In the genomic region with DNA sequence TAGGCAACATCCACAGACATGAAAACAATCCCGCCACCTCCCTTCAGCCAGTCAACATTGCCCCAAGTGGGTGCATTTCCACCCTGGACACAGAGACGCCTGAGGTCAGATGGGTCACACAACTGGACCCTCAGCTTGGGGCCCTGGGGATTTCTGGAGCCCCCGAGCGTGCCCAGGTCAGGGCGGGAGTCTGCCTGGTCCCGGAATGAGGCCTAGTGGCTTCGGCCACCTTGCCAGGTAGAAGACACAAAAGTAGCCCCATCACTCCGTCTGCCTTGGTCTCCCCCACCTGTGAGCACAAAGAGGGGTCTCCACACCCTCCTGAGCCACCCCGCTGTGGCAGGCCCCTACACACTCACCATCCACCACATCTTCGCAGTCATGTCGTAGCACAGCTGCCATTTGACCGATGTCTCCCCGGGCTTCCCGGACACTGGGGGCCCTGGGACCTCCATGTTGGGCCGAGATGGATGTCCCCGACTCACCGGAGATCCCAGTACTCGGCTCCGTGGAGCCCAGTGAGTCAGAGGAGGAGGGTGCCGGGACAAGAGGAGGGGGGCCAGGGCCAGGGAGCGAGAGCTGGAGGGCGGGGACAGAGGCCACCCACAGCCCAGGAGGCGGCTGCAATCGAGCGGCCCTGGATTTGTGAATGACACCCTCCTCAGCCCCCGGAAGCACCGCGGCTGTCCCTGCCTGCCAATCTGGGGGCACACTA, we compare ENCODE assay signal across 8 mouse cellular contexts. TPM values are rescaled to one million over a fixed set of nuclear protein-coding genes. Genes with fewer than 3 reads are reported as not detected.
A peak's percentile ranks its signal among the peaks of the same experiment; 100 is the strongest.
DNase-seq lines count a peak whose midpoint lies in the region; ATAC-seq lines count a peak whose summit lies in the region.

Nfic (minus strand) TSS at position 455 of the 715 bp plus-strand sequence.

- H3K9ac ChIP-seq in forebrain, embryonic 11.5 days (ENCODE audit: low read length) = no peak within 1 kb of the TSS
- no peak within 1 kb of the TSS for H3K9ac ChIP-seq in heart, embryonic 12.5 days
- H3K9ac ChIP-seq in neural tube, embryonic 14.5 days (replicated peaks; ENCODE audit: low read depth, low read length) = no peak within 1 kb of the TSS

- 60% methylated on average over 28 of the region's 28 CpGs for WGBS in forebrain, embryonic 11.5 days
- 69% methylated on average over 28 of the region's 28 CpGs for WGBS in forebrain, embryonic 10.5 days
- 58% methylated on average over 28 of the region's 28 CpGs for WGBS in heart, embryonic 12.5 days
- WGBS in neural tube, embryonic 14.5 days = 64% methylated on average over 27 of the region's 28 CpGs

- H3K36me3 ChIP-seq in forebrain, embryonic 11.5 days (ENCODE audit: control insufficient read depth, insufficient read depth, low read length) = no peaks in the 10 kb centered on the region
- H3K36me3 ChIP-seq in forebrain, embryonic 10.5 days (replicated peaks) = no peaks in the 10 kb centered on the region
- no peaks in the 10 kb centered on the region for H3K36me3 ChIP-seq in heart, embryonic 12.5 days
- no peaks in the 10 kb centered on the region for H3K36me3 ChIP-seq in neural tube, embryonic 14.5 days (ENCODE audit: control insufficient read depth, insufficient read depth, low read length)

- H3K27me3 ChIP-seq in forebrain, embryonic 11.5 days (ENCODE audit: control insufficient read depth, insufficient read depth, low read length) = peaks cover 62% of the 10 kb centered on the region
- peaks cover 100% of the 10 kb centered on the region for H3K27me3 ChIP-seq in forebrain, embryonic 10.5 days (ENCODE audit: poor library complexity, severe bottlenecking)
- H3K27me3 ChIP-seq in heart, embryonic 12.5 days (replicated peaks) = peaks cover 100% of the 10 kb centered on the region
- peaks cover 30% of the 10 kb centered on the region for H3K27me3 ChIP-seq in neural tube, embryonic 14.5 days (ENCODE audit: control insufficient read depth, insufficient read depth, low read length)

- H3K9me3 ChIP-seq in forebrain, embryonic 11.5 days (ENCODE audit: control insufficient read depth, low read length) = no peaks in the 10 kb centered on the region
- H3K9me3 ChIP-seq in forebrain, embryonic 10.5 days = no peaks in the 10 kb centered on the region
- no peaks in the 10 kb centered on the region for H3K9me3 ChIP-seq in heart, embryonic 12.5 days (replicated peaks)
- no peaks in the 10 kb centered on the region for H3K9me3 ChIP-seq in neural tube, embryonic 14.5 days (ENCODE audit: control insufficient read depth, low read length)

- no peak within 1 kb of the TSS for H3K4me2 ChIP-seq in forebrain, embryonic 11.5 days (ENCODE audit: low read depth, low read length, severe bottlenecking)
- H3K4me2 ChIP-seq in heart, embryonic 12.5 days = no peak within 1 kb of the TSS
- H3K4me2 ChIP-seq in neural tube, embryonic 14.5 days (ENCODE audit: low read depth, low read length) = no peak within 1 kb of the TSS

- no peak for ATAC-seq in forebrain, embryonic 11.5 days (replicated peaks; ENCODE audit: low FRiP score)
- no peak for ATAC-seq in heart, embryonic 12.5 days (ENCODE audit: insufficient number of reproducible peaks, low FRiP score)
- no peak for ATAC-seq in neural tube, embryonic 14.5 days (ENCODE audit: low read depth)

- peak; percentile 51 for DNase-seq in forebrain, embryonic 11.5 days (ENCODE audit: low spot score)
- DNase-seq in forebrain, embryonic 10.5 days (ENCODE audit: extremely low spot score, low spot score) = no peak
- DNase-seq in thymus, postnatal 0 days (ENCODE audit: low spot score) = no peak
- no peak for DNase-seq in thymus, postnatal 25 days
- peak in 1 of 2 experiments; percentile 8 for DNase-seq in layer of hippocampus, postnatal 25 days (ENCODE audit: extremely low spot score in 1 of 2, low spot score in 1 of 2)
- no peak for DNase-seq in natural killer cell, adult 2 months (ENCODE audit: low spot score in 2 of 2)

- no peak within 1 kb of the TSS for H3K27ac ChIP-seq in forebrain, embryonic 11.5 days (ENCODE audit: low read depth, low read length)
- no peak within 1 kb of the TSS for H3K27ac ChIP-seq in forebrain, embryonic 10.5 days
- no peak within 1 kb of the TSS for H3K27ac ChIP-seq in heart, embryonic 12.5 days (ENCODE audit: poor library complexity, severe bottlenecking)
- H3K27ac ChIP-seq in neural tube, embryonic 14.5 days (ENCODE audit: low read depth, low read length) = no peak within 1 kb of the TSS

- no peaks in the 10 kb centered on the region for H3K4me1 ChIP-seq in forebrain, embryonic 11.5 days (replicated peaks; ENCODE audit: control insufficient read depth, insufficient read depth, low read length)
- peaks cover 13% of the 10 kb centered on the region for H3K4me1 ChIP-seq in forebrain, embryonic 10.5 days
- H3K4me1 ChIP-seq in heart, embryonic 12.5 days (replicated peaks) = peaks cover 5% of the 10 kb centered on the region; the same call in 1 of the 2 replicates
- H3K4me1 ChIP-seq in neural tube, embryonic 14.5 days (ENCODE audit: control insufficient read depth, insufficient read depth, low read length) = no peaks in the 10 kb centered on the region

- no peak within 1 kb of the TSS for H3K4me3 ChIP-seq in forebrain, embryonic 11.5 days (ENCODE audit: low read depth, low read length)
- H3K4me3 ChIP-seq in forebrain, embryonic 10.5 days = no peak within 1 kb of the TSS
- no peak within 1 kb of the TSS for H3K4me3 ChIP-seq in heart, embryonic 12.5 days
- H3K4me3 ChIP-seq in neural tube, embryonic 14.5 days (ENCODE audit: low read depth, low read length) = no peak within 1 kb of the TSS

RNA-seq across cellular contexts. Expression of gene Nfic, which starts in this region (rescaled TPM):
- polyA plus RNA-seq in forebrain, embryonic 11.5 days (2014; fragmentation: Nextera tagmentation; extraction: Ambion mirVana) = 10.5 and 10.8 TPM in 2 replicates
- 7.3 and 8.6 TPM in 2 replicates for polyA plus RNA-seq in forebrain, embryonic 10.5 days (2016; fragmentation: Nextera tagmentation; extraction: Ambion mirVana)
- polyA plus RNA-seq in thymus, postnatal 0 days (2015; fragmentation: Nextera tagmentation; extraction: Ambion mirVana) = 21.5 and 21.9 TPM in 2 replicates
- 39.3 and 40.7 TPM in 2 replicates for polyA plus RNA-seq in heart, embryonic 12.5 days (2016; fragmentation: Nextera tagmentation; extraction: Ambion mirVana)
- 10 to 100 TPM; 59.5 to 66.8 TPM for total RNA-seq in layer of hippocampus, postnatal 25 days (2021)
- polyA plus RNA-seq in neural tube, embryonic 14.5 days (2014; fragmentation: Nextera tagmentation; extraction: Ambion mirVana) = 21.9 and 25.0 TPM in 2 replicates
